Mouse (Mus musculus): ENCODE results near the gene Anxa6. TPM values are rescaled to one million over a fixed set of nuclear protein-coding genes. Genes with fewer than 3 reads are reported as not detected.
A peak's percentile ranks its signal among the peaks of the same experiment; 100 is the strongest.
"Not testable (repeated sequence)": the region's sequence is repeated elsewhere in the genome, so short reads cannot be mapped to it uniquely, and the experiment has no call there.

The Anxa6 gene
- polyA plus RNA-seq, 1 experiment = 628 TPM

GRCm38 (mm10) chr11:54956912-54957311, 76.3 kb downstream of the Anxa6 start:
- Histone ChIP-seq H3K79me3 (ENCODE audit: low read depth) (peaks cover 22% of the 10 kb centered on the region), H3K4me3 (ENCODE audit: insufficient read depth, poor library complexity, severe bottlenecking) (no peak overlapping the region), H3K36me3 (ENCODE audit: control insufficient read depth, insufficient read depth) (no peaks in the 10 kb centered on the region), H3ac (ENCODE audit: control insufficient read depth, insufficient read length, low read depth) (no peak overlapping the region), H3K79me2 (ENCODE audit: control insufficient read depth, insufficient read depth) (peaks cover 39% of the 10 kb centered on the region), H3K27me3 (ENCODE audit: control insufficient read depth, insufficient read depth, insufficient read length) (no peaks in the 10 kb centered on the region)
- TF ChIP-seq MAX (IDR thresholded peaks at IDR 0.05) (no peak), CTCF (IDR thresholded peaks at IDR 0.05; ENCODE audit: control insufficient read depth, insufficient read depth, insufficient read length) (no peak), CEBPB (IDR thresholded peaks at IDR 0.05; ENCODE audit: low read depth) (no peak), FOSL1 (IDR thresholded peaks at IDR 0.05; ENCODE audit: insufficient read depth, low read length, poor library complexity, severe bottlenecking) (no peak), MYOD1 (IDR thresholded peaks at IDR 0.05; ENCODE audit: control insufficient read depth, insufficient read length, low read depth) (no peak), MYOG (IDR thresholded peaks at IDR 0.05; ENCODE audit: control insufficient read depth, extremely low read depth, insufficient read length) (no peak), USF1 (IDR thresholded peaks at IDR 0.05; ENCODE audit: low read depth) (no peak)

GRCm38 (mm10) chr11:54955735-54956480, 77.3 kb downstream of the Anxa6 start:
- peak overlapping the region; percentile 59 for H3K4me3 ChIP-seq (ENCODE audit: insufficient read depth, poor library complexity, severe bottlenecking)
- H3K79me3 ChIP-seq (ENCODE audit: low read depth) = peaks cover 29% of the 10 kb centered on the region
- TF ChIP-seq CTCF (IDR thresholded peaks at IDR 0.05; ENCODE audit: control insufficient read depth, insufficient read depth, insufficient read length) (no peak), MYOD1 (IDR thresholded peaks at IDR 0.05; ENCODE audit: control insufficient read depth, insufficient read length, low read depth) (no peak), MYOG (IDR thresholded peaks at IDR 0.05; ENCODE audit: control insufficient read depth, extremely low read depth, insufficient read length) (no peak), USF1 (IDR thresholded peaks at IDR 0.05; ENCODE audit: low read depth) (no peak), CEBPB (IDR thresholded peaks at IDR 0.05; ENCODE audit: low read depth) (no peak), FOSL1 (IDR thresholded peaks at IDR 0.05; ENCODE audit: insufficient read depth, low read length, poor library complexity, severe bottlenecking) (no peak), MAX (IDR thresholded peaks at IDR 0.05) (no peak)
- no peaks in the 10 kb centered on the region for H3K27me3 ChIP-seq (ENCODE audit: control insufficient read depth, insufficient read depth, insufficient read length)
- H3K79me2 ChIP-seq (ENCODE audit: control insufficient read depth, insufficient read depth) = peaks cover 49% of the 10 kb centered on the region
- peak overlapping the region; percentile 94 for H3ac ChIP-seq (ENCODE audit: control insufficient read depth, insufficient read length, low read depth)
- no peaks in the 10 kb centered on the region for H3K36me3 ChIP-seq (ENCODE audit: control insufficient read depth, insufficient read depth)

GRCm38 (mm10) chr11:54955400-54955734, 77.9 kb downstream of the Anxa6 start:
- H3K79me3 ChIP-seq (ENCODE audit: low read depth) = peaks cover 29% of the 10 kb centered on the region
- peak overlapping the region; percentile 94 for H3ac ChIP-seq (ENCODE audit: control insufficient read depth, insufficient read length, low read depth)
- peak overlapping the region; percentile 59 for H3K4me3 ChIP-seq (ENCODE audit: insufficient read depth, poor library complexity, severe bottlenecking)
- H3K27me3 ChIP-seq (ENCODE audit: control insufficient read depth, insufficient read depth, insufficient read length); H3K36me3 ChIP-seq (ENCODE audit: control insufficient read depth, insufficient read depth): not testable (repeated sequence)
- H3K79me2 ChIP-seq (ENCODE audit: control insufficient read depth, insufficient read depth) = peaks cover 54% of the 10 kb centered on the region

- Histone ChIP-seq H3K79me3 (ENCODE audit: low read depth) (peaks cover 29% of the 10 kb centered on the region), H3K27me3 (ENCODE audit: control insufficient read depth, insufficient read depth, insufficient read length) (no peaks in the 10 kb centered on the region), H3ac (ENCODE audit: control insufficient read depth, insufficient read length, low read depth) (no peak overlapping the region), H3K79me2 (ENCODE audit: control insufficient read depth, insufficient read depth) (peaks cover 58% of the 10 kb centered on the region), H3K36me3 (ENCODE audit: control insufficient read depth, insufficient read depth) (no peaks in the 10 kb centered on the region), H3K4me3 (ENCODE audit: insufficient read depth, poor library complexity, severe bottlenecking) (no peak overlapping the region)
- no peak for TF ChIP-seq CTCF (IDR thresholded peaks at IDR 0.05; ENCODE audit: control insufficient read depth, insufficient read depth, insufficient read length)
- no peak for TF ChIP-seq USF1 (IDR thresholded peaks at IDR 0.05; ENCODE audit: low read depth)
- TF ChIP-seq CEBPB (IDR thresholded peaks at IDR 0.05; ENCODE audit: low read depth) = no peak
- TF ChIP-seq MYOG (IDR thresholded peaks at IDR 0.05; ENCODE audit: control insufficient read depth, extremely low read depth, insufficient read length) = no peak
- no peak for TF ChIP-seq MYOD1 (IDR thresholded peaks at IDR 0.05; ENCODE audit: control insufficient read depth, insufficient read length, low read depth)
- no peak for TF ChIP-seq FOSL1 (IDR thresholded peaks at IDR 0.05; ENCODE audit: insufficient read depth, low read length, poor library complexity, severe bottlenecking)
- no peak for TF ChIP-seq MAX (IDR thresholded peaks at IDR 0.05)
These were observed 78.5 kb downstream of the Anxa6 start for GRCm38 (mm10) chr11:54954716-54955115.

- no peak for TF ChIP-seq MAX (IDR thresholded peaks at IDR 0.05)
- TF ChIP-seq MYOG (IDR thresholded peaks at IDR 0.05; ENCODE audit: control insufficient read depth, extremely low read depth, insufficient read length) = no peak
- TF ChIP-seq CEBPB (IDR thresholded peaks at IDR 0.05; ENCODE audit: low read depth) = no peak
- TF ChIP-seq MYOD1 (IDR thresholded peaks at IDR 0.05; ENCODE audit: control insufficient read depth, insufficient read length, low read depth) = no peak
- TF ChIP-seq USF1 (IDR thresholded peaks at IDR 0.05; ENCODE audit: low read depth) = peak; percentile 14
- TF ChIP-seq CTCF (IDR thresholded peaks at IDR 0.05; ENCODE audit: control insufficient read depth, insufficient read depth, insufficient read length) = no peak
- no peak for TF ChIP-seq FOSL1 (IDR thresholded peaks at IDR 0.05; ENCODE audit: insufficient read depth, low read length, poor library complexity, severe bottlenecking)
- H3K27me3 ChIP-seq (ENCODE audit: control insufficient read depth, insufficient read depth, insufficient read length) = no peaks in the 10 kb centered on the region
- H3K79me2 ChIP-seq (ENCODE audit: control insufficient read depth, insufficient read depth) = peaks cover 65% of the 10 kb centered on the region
- no peak overlapping the region for H3ac ChIP-seq (ENCODE audit: control insufficient read depth, insufficient read length, low read depth)
- peaks cover 29% of the 10 kb centered on the region for H3K79me3 ChIP-seq (ENCODE audit: low read depth)
- H3K36me3 ChIP-seq (ENCODE audit: control insufficient read depth, insufficient read depth) = no peaks in the 10 kb centered on the region
- H3K4me3 ChIP-seq (ENCODE audit: insufficient read depth, poor library complexity, severe bottlenecking) = no peak overlapping the region
These were observed 79.2 kb downstream of the Anxa6 start for GRCm38 (mm10) chr11:54953993-54954446.

- Histone ChIP-seq H3K79me3 (ENCODE audit: low read depth) (peaks cover 29% of the 10 kb centered on the region), H3K79me2 (ENCODE audit: control insufficient read depth, insufficient read depth) (peaks cover 73% of the 10 kb centered on the region), H3K36me3 (ENCODE audit: control insufficient read depth, insufficient read depth) (no peaks in the 10 kb centered on the region), H3K27me3 (ENCODE audit: control insufficient read depth, insufficient read depth, insufficient read length) (no peaks in the 10 kb centered on the region), H3ac (ENCODE audit: control insufficient read depth, insufficient read length, low read depth) (no peak overlapping the region), H3K4me3 (ENCODE audit: insufficient read depth, poor library complexity, severe bottlenecking) (no peak overlapping the region)
- TF ChIP-seq MAX (IDR thresholded peaks at IDR 0.05) (peak; percentile 89), USF1 (IDR thresholded peaks at IDR 0.05; ENCODE audit: low read depth) (peak; percentile 12), MYOD1 (IDR thresholded peaks at IDR 0.05; ENCODE audit: control insufficient read depth, insufficient read length, low read depth) (no peak)
These were observed 80.6 kb downstream of the Anxa6 start for GRCm38 (mm10) chr11:54952651-54953050.
